Mouse (Mus musculus): ENCODE measurements at regions not wholly inside any gene's neighbourhood (a gene's known extent, or its start where the extent isn't known, plus 50 kb on each side); places are given as distances from the start of the nearest gene placed in this dataset.
A peak's percentile ranks its signal among the peaks of the same experiment; 100 is the strongest.
"Not testable (repeated sequence)": the region's sequence is repeated elsewhere in the genome, so short reads cannot be mapped to it uniquely, and the experiment has no call there.

DNA sequence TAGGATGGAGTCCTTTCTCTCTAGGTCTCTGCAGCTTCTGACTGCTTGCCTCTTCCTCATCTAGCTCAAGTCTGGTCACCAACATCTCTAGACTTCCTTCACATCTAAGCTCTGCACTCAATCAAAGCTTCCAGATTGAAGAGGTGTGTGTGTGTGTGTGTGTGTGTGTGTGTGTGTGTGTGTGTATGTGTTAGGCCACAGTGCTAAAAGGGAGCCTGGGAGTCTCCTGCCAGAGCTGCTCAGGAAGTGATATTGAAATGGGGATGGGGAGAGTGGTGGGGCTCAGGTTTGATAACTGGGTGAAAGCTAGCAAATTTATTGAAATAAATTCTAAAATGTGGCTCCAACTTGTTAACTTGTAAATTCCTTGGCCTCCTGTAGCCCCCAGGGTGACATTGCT lies 73.3 kb downstream of the Gm31371 start:
- not testable (repeated sequence) for H3K79me2 ChIP-seq (ENCODE audit: inconsistent target); H3K4me3 ChIP-seq (ENCODE audit: inconsistent target); H3K36me3 ChIP-seq (ENCODE audit: inconsistent target); H3K27ac ChIP-seq

DNA sequence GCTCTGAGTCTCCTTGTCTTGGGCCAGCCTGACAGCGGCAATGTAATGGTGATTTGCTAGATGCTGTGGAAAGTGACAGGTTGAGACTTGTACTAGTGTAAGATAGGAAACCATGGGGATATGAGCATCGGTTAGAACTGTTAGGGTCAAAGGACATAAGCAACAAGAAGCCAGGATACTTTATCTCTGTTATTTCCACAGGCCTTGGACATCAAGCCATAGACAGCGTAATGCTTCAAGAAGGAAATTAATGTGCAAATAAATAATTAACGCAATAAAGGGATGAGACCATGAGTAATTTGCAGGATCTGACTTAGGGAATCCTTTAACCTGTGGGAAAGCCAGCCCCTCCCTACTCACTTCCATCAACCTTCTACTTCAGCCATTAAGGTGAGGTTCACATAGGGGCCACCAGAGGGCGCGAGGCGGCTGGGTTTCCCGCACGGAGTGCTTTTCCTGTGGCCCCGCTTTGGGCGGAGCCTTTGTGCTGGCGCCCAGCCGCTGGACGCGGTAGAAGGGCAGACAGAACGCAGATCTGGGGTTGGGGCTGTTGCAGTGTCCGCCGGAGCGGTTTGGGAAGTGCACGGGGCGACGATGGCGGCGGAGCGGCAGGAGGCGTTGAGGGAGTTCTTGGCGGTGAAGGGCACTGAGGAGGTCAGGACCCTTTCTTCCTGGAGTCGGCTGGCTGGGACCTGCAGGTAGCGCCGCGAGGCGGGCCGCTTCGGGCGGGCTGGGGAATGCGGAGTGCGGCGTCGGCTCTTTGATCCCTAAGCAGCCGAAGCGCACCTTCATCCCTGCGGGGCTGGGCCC lies 76.5 kb downstream of the Gm31371 start:
- Histone ChIP-seq H3K4me3 (ENCODE audit: inconsistent target) (peak overlapping the region; percentile 7; the same call in 1 of the 2 replicates), H3K79me2 (ENCODE audit: inconsistent target) (no peaks in the 10 kb centered on the region), H3K36me3 (ENCODE audit: inconsistent target) (no peaks in the 10 kb centered on the region), H3K27ac (no peak overlapping the region)
- 14% methylated on average over 39 of the region's 42 CpGs for WGBS (ENCODE audit: missing documents)

DNA sequence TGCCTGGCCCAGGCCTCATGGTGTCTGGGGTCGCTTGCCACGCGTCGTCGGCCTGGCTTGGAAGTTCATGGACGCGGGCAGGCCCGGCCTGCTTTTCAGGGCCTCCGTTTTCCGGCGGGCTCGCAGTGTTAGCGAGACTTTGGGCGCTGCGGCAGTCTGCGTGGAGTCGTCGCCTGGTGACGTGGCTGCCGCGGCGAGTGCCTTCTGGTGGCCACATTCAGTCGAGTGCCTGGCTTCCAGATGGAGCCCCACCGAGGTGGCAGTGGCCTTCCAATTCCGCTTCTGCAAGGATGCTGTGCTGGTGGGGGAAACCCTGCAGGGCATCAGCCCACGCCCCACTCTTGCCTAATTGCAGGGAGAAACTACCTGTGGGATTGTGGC lies 77.1 kb downstream of the Gm31371 start:
- H3K36me3 ChIP-seq (ENCODE audit: inconsistent target); H3K27ac ChIP-seq; H3K79me2 ChIP-seq (ENCODE audit: inconsistent target): not testable (repeated sequence)
- WGBS (ENCODE audit: missing documents) = 23% methylated on average over 22 of the region's 26 CpGs
- peak overlapping the region; percentile 7; the same call in 1 of the 2 replicates for H3K4me3 ChIP-seq (ENCODE audit: inconsistent target)

DNA sequence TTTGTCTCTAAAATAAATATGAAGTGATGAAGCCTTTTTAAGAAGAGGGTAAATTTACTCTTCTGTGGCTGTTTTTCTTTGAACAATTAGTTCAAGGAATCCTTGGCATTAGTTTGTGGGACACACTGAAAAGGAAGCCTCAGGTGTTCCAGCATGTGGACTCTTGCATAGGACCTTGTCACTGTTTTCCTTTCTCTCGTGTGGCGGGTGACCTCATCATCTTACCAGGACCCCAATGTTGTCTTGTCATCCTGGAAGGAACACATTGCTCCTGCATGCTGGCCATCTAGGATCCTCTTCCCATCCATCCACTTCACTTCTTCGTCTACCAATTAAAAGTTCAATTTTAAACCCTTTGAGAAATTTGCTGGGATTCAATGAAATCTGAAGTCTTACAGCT lies 104.9 kb downstream of the Gm31371 start:
- not testable (repeated sequence) for H3K27ac ChIP-seq; H3K79me2 ChIP-seq (ENCODE audit: inconsistent target); H3K4me3 ChIP-seq (ENCODE audit: inconsistent target); H3K36me3 ChIP-seq (ENCODE audit: inconsistent target)
- WGBS (ENCODE audit: missing documents) = 83% methylated on average over 3 of the region's 3 CpGs

DNA sequence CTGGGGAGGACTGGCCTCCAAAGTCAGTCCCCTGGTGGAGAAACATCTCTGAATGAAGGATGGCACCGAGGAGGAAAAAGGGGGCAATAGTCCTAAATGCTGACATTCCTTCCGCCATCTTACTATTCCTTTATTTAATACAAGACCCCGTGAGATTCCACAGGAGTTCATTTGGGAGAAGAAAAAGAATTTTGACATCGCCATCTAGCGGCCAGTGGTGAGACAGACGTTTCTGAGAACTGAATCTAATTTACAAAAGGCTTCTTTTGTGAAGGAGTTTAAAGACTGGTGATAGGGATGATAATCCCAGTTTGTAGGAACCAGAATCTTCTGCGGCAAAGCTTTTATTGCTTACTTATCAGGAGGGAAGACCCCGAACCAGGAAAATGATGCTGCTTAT lies 107.8 kb downstream of the Gm31371 start:
- H3K4me3 ChIP-seq (ENCODE audit: inconsistent target); H3K27ac ChIP-seq; H3K36me3 ChIP-seq (ENCODE audit: inconsistent target); H3K79me2 ChIP-seq (ENCODE audit: inconsistent target): not testable (repeated sequence)
- 93% methylated on average over 3 of the region's 8 CpGs for WGBS (ENCODE audit: missing documents)

DNA sequence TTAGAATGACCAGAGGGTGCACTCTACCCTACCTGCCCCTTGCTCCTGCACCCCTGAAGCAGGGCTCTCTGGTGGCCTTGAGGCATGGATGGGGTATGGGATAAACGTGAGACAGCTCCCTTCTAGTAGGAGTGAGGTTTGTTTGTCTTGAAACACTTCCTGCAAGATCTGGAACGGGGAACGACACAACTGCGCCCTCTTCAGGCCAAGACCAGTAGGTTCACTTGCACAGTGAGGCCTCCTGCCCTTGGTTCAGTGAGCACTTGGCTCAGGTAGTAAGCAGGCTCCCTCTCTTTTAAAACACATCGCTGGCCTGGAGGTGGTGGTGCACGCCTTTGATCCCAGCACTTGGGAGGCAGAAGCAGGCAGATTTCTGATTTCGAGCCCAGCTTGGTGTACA lies 110.1 kb downstream of the Gm31371 start:
- WGBS (ENCODE audit: missing documents) = 61% methylated on average over 7 of the region's 7 CpGs
- not testable (repeated sequence) for H3K79me2 ChIP-seq (ENCODE audit: inconsistent target); H3K27ac ChIP-seq; H3K4me3 ChIP-seq (ENCODE audit: inconsistent target); H3K36me3 ChIP-seq (ENCODE audit: inconsistent target)

DNA sequence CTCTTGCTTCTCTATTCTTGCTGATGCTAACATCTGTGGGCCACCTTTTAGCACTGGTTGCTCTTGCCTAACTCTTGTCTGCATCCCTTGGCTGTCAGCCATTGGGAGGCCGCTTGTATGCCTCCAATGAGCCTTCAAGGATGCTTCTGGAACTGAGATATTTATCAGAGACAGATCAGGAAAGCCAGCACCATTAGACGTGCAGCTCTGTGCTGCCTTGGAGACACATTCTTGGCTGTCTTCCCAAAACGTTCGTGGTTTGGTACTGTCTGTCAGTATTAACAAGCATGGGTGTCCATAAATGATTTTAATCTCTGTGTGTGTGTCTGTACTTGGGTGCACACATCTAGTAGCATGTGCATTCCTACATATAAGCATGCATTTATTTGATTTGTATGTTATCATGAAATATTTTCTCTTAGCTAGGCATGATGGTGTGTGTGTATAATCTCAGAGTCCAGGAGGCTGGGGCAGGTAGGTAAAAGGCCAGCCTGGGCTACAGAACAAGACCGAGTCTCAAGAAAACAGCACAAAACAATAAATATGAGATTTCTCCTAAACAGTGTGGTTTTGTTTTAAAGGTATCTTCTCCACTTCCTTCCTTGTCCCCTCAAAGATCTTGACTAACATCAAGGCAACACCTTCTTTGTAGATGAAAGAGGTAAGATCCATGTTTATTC lies 111.4 kb downstream of the Gm31371 start:
- WGBS (ENCODE audit: missing documents) = 67% methylated on average over 4 of the region's 5 CpGs
- H3K4me3 ChIP-seq (ENCODE audit: inconsistent target); H3K79me2 ChIP-seq (ENCODE audit: inconsistent target); H3K27ac ChIP-seq; H3K36me3 ChIP-seq (ENCODE audit: inconsistent target): not testable (repeated sequence)

DNA sequence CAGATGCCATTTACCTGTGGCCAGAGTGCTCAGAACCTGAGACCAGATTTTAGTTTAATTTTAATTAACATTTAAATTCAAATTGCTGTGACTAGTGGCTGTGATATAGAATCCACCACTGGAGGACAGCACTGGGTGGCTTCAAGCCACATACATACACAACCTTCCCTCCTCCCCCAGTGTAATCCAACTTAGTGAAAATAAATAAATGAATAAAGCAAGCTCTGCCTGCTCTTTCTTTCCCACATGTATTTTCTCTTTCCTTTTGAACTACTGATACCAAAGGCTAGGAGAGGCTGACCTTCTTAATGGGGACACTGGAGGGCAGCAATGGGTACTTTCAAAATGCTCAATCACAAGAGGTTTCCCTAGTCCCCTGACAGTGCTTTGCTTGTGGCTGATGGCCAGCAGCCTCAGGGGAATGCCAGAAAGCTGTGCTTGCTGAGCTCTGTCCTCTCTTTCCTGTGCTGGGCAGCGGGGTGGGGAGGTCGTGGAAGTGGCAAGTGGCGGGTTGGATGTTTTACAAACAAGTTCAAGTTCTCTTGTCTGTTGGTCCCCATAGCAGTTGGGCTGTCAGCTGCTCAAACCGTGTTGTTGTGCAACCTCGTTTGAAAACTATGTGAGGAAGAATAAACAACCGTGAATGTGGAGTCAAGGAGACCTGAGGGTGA lies 112.4 kb downstream of the Gm31371 start:
- not testable (repeated sequence) for H3K36me3 ChIP-seq (ENCODE audit: inconsistent target); H3K79me2 ChIP-seq (ENCODE audit: inconsistent target); H3K4me3 ChIP-seq (ENCODE audit: inconsistent target); H3K27ac ChIP-seq
- WGBS (ENCODE audit: missing documents) = 100% methylated on average over 6 of the region's 6 CpGs

DNA sequence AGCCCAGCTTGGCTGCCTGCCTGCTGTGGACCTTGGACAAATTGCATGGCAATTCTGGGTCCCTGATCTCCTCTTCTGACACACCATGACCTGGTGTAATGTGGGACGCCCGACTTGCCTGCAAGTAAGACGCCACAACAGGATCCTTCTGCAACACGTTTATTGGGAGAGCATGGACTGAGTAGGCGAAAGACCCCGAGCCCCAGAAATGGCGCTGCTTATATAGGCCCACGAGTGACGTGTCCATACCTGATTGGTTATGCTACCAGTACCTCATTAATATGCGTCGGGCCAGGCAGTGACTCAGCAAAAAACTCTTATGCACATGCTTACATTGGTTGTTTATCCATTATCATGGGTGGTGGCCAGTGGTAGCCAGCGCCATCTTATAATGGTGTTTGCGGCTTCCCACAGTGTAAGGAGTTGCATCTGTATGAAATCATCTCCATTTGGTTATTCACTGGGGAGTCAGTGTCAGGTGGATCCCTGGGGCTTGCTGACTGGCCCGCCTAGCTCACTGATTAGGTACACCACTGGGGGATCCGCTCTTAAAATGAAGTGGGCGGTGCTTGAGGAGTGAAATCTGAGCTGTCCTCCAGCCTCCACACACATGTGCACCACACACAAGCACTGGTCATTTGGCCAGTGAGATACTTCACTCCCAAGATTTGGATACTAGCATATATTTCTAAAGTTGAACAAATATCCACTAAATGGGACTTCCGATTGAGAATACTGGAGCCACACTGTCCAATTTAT lies 113.1 kb downstream of the Gm31371 start:
- H3K4me3 ChIP-seq (ENCODE audit: inconsistent target) = not testable (repeated sequence)
- 89% methylated on average over 12 of the region's 17 CpGs for WGBS (ENCODE audit: missing documents)

DNA sequence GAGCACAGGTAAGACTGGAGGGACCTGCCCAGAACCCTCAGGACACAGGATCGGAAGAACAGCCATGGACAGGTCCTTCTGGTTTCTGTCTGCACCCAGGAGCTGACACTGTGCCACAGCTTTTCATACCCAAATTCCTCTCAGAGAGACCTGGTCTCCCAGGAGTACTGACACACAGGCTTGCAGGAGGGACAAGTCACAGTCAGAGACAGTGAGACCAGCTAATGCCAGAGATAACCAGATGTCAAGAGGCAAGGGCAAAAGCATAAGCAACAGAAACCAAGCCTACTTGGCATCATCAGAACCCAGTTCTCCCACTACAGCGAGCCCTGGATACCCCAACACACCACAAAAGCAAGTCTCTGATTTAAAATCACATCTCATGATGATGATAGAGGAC lies 122.3 kb downstream of the Gm31371 start:
- WGBS (ENCODE audit: missing documents) = no CpG with 5 or more reads among the region's 2 CpGs
- not testable (repeated sequence) for H3K4me3 ChIP-seq (ENCODE audit: inconsistent target); H3K79me2 ChIP-seq (ENCODE audit: inconsistent target); H3K36me3 ChIP-seq (ENCODE audit: inconsistent target); H3K27ac ChIP-seq

More for the DNA sequence above, 113.1 kb downstream of the Gm31371 start:
- H3K36me3 ChIP-seq (ENCODE audit: inconsistent target); H3K27ac ChIP-seq; H3K79me2 ChIP-seq (ENCODE audit: inconsistent target): not testable (repeated sequence)

DNA sequence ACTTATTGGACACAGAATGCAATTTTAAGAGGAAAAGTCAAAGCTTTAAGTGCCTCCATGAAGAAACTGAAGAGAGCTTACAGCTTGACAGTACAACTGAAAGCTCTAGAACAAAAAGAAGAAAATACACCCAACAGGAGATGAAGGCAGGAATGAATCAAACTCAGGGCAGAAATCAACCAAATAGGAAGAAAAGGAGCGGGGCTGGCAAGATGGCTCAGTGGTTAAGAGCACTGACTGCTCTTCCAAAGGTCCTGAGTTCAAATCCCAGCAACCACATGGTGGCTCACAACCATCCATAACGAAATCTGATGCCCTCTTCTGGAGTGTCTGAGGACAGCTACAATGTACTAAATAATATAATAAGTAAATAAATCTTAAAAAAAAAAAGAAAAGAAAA lies 124.8 kb downstream of the Gm31371 start:
- H3K27ac ChIP-seq; H3K79me2 ChIP-seq (ENCODE audit: inconsistent target); H3K36me3 ChIP-seq (ENCODE audit: inconsistent target); H3K4me3 ChIP-seq (ENCODE audit: inconsistent target): not testable (repeated sequence)
- 45% methylated on average over 1 of the region's 2 CpGs for WGBS (ENCODE audit: missing documents)

DNA sequence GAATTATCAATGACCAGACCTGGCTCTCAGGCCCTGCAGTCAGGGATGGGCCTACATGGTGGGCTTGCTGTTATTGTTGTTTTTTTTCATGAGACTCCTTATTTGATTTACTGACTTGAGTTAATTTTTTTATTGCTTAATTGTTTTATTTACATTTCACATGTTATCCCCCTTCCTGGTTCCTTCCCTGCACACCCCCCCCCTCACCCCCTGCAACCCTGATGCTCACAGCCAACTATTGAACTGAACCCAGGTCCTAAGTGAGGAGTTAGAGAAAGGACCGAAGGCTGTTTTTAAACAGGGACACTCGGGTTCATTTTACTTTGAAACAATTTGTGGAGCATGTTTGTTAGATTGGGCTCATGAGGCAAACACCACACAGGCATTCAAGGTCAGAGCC lies 126.9 kb downstream of the Gm31371 start:
- no CpG with 5 or more reads among the region's 2 CpGs for WGBS (ENCODE audit: missing documents)
- H3K4me3 ChIP-seq (ENCODE audit: inconsistent target); H3K36me3 ChIP-seq (ENCODE audit: inconsistent target); H3K79me2 ChIP-seq (ENCODE audit: inconsistent target); H3K27ac ChIP-seq: not testable (repeated sequence)

DNA sequence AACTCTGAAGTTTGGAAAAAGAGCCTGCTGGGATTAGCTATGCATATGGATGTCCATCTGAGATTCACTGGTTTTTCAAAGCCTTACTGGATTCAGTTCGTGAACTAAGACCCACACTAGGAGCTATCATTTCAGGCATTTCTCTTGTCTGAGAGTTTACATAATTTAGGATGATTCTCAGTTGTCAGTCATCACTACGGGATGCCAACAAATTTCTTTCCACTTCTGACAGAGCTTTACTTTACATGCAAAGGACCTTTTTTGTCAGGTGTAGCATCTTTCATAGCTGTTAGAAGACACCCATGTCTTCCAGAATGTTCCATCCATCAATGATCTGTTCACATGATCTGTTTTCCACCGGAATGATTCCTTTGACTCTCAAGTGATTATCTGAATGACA lies 154.4 kb downstream of the Gm31371 start:
- H3K4me3 ChIP-seq (ENCODE audit: inconsistent target); H3K79me2 ChIP-seq (ENCODE audit: inconsistent target); H3K27ac ChIP-seq; H3K36me3 ChIP-seq (ENCODE audit: inconsistent target): not testable (repeated sequence)
- WGBS (ENCODE audit: missing documents) = 79% methylated on average over 1 of the region's 3 CpGs

DNA sequence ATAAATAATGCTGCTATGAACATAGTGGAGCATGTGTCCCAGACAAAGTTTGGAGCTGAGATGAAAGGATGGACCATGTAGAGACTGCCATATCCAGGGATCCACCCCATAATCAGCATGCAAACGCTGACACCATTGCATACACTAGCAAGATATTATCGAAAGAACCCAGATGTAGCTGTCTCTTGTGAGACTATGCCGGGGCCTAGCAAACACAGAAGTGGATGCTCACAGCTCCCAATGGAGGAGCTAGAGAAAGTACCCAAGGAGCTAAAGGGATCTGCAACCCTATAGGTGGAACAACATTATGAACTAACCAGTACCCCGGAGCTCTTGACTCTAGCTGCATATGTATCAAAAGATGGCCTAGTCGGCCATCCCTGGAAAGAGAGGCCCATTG lies 194.9 kb downstream of the Gm31371 start:
- H3K79me2 ChIP-seq (ENCODE audit: inconsistent target); H3K36me3 ChIP-seq (ENCODE audit: inconsistent target); H3K4me3 ChIP-seq (ENCODE audit: inconsistent target); H3K27ac ChIP-seq: not testable (repeated sequence)
- 78% methylated on average over 3 of the region's 5 CpGs for WGBS (ENCODE audit: missing documents)

DNA sequence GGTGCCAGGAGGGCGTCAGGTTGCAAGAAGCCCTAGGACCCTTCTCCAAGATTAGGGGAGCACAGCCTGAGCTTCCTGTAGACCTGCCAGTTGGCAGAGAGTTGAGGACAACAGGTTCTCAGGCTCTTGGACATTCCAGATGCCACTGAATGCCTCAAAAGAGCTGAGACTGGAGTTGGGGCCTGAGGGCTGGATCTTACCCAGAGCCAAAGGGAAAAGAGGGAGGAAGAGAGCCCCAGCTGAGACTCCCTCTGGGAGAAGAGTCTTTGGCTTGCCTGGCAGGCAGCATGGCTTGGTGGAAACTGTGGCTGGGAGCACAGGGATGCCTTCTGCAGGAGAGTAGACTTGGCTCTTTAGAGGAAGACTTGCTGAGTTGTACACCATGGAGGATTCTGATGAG lies 197.0 kb downstream of the Gm31371 start:
- not testable (repeated sequence) for H3K4me3 ChIP-seq (ENCODE audit: inconsistent target); H3K79me2 ChIP-seq (ENCODE audit: inconsistent target); H3K27ac ChIP-seq; H3K36me3 ChIP-seq (ENCODE audit: inconsistent target)
- no CpG with 5 or more reads among the region's 1 CpGs for WGBS (ENCODE audit: missing documents)

All from macrophage (primary cell).